Mouse (Mus musculus) kidney, adult 18-20 months (tissue): ENCODE results near the gene Elane.

Experiments
- DNase-seq: peaks from one replicate; pipeline ENCODE4 v3.0.0; 2021

Gene Elane

DNA sequence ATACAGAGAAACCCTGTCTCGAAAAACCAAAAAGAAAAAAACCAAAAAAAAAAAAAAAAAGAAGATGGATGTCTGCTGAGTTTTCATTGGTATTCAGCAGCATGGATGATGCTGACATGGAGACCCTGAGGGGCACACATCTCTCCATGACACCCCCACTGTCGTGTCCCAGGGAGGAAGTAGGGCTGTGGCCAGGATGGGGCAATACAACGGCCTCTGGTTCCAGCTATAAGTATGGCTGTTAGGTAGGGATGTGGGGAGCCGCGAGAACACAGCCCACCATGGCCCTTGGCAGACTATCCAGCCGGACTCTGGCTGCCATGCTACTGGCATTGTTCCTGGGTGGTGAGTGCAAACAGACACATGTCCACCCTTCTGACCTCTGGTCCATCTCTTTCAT lies at the start of gene Elane:
Gene Elane, plus strand, starts transcription at position 194 of the 400 bp plus-strand sequence.
- no peak for DNase-seq

- no peak for DNase-seq
Measured at GRCm38 (mm10) chr10:79836918-79837317, 49.1 kb upstream of the Elane start.

DNA sequence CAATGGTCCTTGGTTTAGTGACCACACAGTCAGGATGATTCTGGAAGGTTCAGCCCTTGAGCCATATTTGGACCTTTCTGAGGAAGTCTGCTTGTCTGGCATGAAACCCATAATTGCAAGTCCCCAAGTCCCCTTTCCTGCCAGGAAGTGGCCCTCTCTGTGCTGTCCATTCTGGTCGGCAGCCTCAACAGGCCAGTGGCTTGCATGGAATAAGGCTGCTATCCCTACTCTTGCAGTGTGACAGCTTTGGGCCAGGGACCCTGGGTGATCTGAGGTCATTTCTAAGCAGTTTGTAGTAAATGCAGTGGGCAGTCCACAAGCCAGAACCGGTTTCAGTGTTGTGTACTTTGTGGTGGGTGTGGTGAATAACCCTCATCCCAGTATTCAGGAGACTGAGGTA lies 47.9 kb upstream of the Elane start:
- DNase-seq: no peak

- no peak for DNase-seq
Measured at GRCm38 (mm10) chr10:79840091-79840490, 46.0 kb upstream of the Elane start.

- peak; percentile 76 for DNase-seq
Measured at GRCm38 (mm10) chr10:79840644-79841551, 45.1 kb upstream of the Elane start.

- DNase-seq: no peak
Measured at GRCm38 (mm10) chr10:79842322-79842721, 43.7 kb upstream of the Elane start.

DNA sequence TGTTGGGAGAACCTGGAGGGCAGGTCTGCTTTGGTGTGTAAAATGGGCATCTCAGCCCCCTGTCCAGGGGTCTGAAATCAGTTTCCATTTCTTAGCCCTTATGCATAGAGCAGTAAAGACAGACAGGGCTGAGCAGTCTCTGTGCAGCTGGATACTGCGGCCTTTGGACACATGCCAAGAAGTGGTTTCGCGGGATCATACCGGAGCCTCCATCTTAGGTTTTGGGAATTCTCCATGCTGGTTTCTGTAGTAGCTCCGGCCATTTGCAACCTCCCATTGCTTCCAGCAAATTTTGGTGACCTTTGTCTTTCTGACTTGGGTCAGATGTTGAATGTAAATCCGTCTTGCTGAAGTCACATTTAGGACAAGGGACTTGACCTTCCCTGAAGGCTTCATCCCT lies 42.6 kb upstream of the Elane start:
- peak; percentile 32 for DNase-seq

- DNase-seq: no peak
Measured at GRCm38 (mm10) chr10:79846553-79846952, 39.5 kb upstream of the Elane start.

- no peak for DNase-seq
Measured at GRCm38 (mm10) chr10:79849941-79850628, 36.0 kb upstream of the Elane start.

DNA sequence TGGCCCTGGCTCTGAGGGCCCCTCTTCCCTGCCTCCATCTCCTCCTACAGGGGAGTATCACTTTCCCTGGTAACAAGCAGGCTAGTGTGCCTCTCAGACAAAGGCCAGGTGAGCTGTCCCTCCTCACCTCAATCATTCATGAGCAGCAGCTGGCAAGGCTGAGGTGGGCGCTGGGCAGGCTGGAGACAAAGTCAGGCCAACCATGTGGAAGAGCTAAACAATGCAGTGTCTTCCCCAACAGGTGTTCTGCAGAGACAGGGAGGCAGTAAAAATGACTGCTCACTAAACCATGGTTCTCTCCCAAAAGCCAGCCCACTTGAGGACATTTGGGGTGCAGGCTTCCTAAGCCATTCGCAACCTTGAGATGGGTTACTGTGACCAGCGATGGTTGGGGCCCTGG lies 34.4 kb upstream of the Elane start:
- no peak for DNase-seq

- DNase-seq: peak; percentile 59
Measured at GRCm38 (mm10) chr10:79852107-79852789, 33.8 kb upstream of the Elane start.

GRCm38 (mm10) chr10:79852827-79853226 lies 33.2 kb upstream of the Elane start:
- no peak for DNase-seq

GRCm38 (mm10) chr10:79853392-79853791 lies 32.7 kb upstream of the Elane start:
- peak; percentile 97 for DNase-seq

DNA sequence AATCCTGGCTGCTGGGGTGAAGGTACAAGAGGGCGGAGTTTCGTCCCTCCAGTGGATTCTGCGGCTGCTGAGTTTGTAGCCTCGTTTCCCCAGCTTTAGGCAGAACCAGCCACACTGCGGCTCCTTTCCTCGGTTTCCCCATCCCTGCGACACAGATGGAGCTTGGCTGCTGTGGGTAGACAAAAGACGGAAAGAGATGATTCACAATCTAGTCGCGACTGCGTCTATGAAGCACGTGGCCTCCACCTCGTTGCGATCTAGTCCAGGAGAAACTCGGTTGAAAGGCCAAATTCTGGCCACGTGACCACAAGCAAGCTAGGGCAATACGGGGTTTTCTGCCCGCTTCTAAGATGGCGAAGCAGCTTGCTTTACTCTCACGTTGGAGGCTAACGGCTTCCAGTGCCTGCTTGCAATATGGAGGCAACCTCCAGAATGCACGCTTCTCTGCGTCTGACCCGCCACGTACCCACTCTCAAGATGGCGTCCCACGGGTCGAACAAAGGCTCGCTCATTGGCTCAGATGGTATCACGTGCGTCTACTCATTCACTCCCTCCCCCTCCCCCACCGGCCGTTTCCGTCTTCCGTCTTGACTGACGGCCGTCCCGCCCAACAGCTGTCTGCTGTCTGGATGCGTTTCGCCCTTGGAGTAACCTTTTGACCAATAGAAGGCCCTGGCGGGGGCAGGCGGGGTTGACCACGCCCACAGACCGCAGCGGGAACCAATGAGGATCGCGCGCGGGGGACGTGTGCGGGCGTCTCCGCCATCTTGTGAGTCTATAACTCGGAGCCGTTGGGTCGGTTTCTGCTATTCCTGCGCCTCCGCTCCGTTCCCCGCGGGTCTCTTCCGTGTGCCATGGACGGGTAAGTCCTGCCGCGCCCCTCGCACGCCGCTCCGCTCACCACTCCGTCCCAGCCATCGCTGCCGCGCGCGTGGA lies 31.9 kb upstream of the Elane start, which contains the start of gene Ptbp1:
Gene Ptbp1, plus strand, starts transcription at position 568 of the 936 bp plus-strand sequence.
- DNase-seq: peak; percentile 99

DNA sequence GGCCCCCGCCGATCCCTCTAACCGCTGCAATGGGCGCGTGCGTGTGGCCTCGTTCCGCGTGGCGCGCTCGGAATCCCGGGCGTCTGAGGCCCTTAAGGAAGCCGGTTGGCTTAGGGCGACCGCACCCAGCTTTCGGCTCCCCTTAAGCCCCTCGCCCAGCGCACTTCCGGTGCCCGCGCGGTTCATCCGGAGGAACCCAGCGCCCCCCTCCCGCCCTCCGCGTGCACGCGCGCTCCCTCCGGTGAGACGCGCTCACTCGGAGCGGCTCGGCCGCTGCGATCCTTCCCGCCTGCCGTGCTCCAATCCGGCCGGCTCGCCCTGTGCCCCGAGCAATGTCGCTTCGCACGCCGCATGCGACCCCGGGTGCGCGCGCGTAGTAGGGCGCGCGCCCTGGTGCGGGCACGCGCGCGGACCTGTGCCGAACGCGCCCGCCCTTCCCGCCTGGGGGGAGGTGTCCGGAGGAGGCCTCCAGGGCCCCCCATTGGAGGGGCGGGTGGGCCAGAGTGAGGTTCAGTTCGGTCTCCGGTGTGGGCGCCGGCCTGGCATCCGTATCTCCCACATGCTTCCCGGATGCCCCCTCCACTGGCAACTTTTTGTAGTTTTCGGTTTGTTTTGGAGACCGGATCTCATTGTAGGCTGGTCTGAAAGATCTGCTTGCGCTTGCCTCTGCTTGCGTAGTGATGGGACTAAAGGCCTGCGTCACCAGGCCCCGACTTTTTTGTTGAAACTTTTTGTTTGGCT lies 31.1 kb upstream of the Elane start:
- peak; percentile 80 for DNase-seq

DNA sequence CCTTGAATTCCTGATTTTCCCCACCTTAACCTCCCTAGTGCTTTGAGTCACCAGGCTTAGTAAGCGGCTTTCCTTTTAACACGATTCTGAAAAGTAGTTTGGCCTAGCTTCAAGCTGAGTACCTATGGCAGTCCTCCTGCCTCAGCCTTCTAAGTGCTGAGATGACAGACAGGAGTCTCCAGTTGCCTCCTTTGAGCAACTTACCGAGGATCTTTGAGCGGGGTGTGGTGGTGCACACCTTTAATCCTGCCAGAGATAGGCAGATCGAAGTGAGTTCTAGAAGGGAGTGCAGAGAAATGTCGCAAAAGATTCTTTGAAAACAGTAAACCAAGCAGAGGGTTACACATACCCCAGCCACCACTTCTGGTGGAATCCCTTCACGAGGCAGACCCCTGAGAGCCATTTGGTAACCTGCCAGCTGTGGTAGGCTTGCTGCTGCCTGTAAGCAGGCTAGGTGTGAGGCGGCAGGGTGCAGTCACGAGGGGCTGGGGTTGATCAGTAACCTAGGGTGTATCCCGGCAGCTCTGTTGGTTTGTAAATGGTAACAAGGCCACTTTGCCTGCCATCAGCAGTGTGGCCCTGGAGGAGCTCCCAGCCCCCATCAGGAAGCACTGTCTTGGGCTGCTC lies 30.4 kb upstream of the Elane start:
- DNase-seq: peak; percentile 90

GRCm38 (mm10) chr10:79856280-79856679 lies 29.8 kb upstream of the Elane start:
- no peak for DNase-seq

DNA sequence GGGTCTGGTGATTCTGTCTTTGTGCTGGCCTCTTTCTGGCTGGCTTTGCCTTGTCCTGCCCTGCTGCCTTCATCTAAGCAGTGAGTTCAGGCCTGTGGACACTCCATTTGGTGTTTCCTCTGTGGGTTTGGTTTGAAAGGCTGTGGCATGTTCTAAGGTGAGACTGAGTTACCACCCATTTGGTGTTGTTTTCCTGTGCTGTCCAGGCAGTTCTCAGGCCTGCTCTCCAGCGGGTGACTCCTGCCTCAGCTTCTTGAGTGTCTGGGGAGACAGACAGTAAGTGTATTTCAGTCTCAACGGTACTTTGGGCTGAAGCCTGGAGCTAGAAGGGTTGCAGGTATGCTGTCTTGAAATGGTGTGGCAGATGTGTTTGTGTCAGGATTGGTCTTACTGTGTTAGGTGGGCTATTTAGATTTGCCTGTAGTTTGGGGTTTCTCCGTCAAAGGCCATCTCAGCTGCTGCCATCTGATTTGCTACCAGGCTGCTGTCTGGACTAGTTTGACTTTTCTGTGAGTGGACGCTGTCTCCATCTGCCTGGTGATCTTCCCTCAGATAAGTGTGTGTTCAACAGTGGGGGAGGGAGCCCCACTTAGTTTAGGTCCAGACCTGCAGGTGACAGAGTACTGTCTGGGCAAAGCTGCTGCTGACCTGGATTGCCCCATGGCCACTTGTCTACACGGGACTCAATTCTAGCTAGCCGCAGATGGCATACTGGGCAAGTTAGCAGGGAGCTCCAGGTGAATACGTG lies 29.2 kb upstream of the Elane start:
- DNase-seq: no peak

DNA sequence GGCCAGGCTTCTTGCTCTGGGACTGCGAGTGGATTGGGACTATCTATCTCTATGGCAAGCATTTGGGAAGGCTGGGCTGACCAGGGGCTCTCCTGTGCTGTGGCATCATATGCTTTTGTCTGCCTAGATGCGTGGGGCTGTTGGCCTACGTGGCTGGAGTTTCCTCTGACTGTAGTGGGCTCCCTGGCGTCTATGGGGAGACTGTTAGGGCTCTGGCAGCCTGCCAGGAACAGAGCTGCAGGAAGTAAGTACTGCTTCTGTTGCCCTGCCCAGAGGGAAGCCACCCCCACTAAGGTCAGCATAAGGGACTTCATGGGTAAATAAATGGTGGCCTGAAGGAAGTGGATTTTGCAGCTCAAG lies 28.6 kb upstream of the Elane start:
- peak; percentile 79 for DNase-seq

GRCm38 (mm10) chr10:79857894-79858293 lies 28.2 kb upstream of the Elane start:
- DNase-seq: no peak
